Mouse (Mus musculus) lung, adult 10 weeks (tissue): ENCODE measurements around the gene Dlg4. TPM values are rescaled to one million over a fixed set of nuclear protein-coding genes. Genes with fewer than 3 reads are reported as not detected.

Experiments used
- polyA plus RNA-seq: library from polyadenylated mRNA; stranded (reverse); fragments of 350-450 nt; fragmentation: Illumina TruSeq; extraction: RNeasy Lipid Tissue Mini Kit (QIAGEN cat#74804); gene quantifications from one replicate; pipeline ENCODE4 v1.2.3, GENCODE M21; 2014; ENCODE audit warnings: low read depth, low replicate concordance; ENCODE audit not compliant: insufficient read depth

The Dlg4 gene
- polyA plus RNA-seq, result 7.3 TPM

DNA sequence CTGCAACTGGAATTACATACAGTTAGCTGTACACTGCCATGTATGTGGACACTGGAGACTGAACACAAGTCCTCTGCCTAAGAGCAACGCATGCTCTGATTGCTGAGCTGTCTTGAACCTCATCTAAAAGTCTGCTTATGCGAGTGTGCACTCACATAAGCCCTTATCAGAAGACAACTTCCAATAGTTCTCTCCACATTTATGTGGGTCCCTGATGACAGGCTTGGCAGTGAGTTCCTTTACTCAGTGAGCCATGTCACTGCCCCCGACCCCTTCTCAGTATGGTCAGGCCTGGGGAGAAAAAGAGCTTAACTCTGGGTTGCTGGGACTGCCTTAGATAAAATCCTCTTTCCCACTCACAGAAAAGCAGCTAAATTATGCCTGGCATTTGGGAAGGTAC lies at the start of gene Dlg4:
TSS of gene Dlg4 (plus strand) at position 274 of the 400 bp plus-strand sequence.

DNA sequence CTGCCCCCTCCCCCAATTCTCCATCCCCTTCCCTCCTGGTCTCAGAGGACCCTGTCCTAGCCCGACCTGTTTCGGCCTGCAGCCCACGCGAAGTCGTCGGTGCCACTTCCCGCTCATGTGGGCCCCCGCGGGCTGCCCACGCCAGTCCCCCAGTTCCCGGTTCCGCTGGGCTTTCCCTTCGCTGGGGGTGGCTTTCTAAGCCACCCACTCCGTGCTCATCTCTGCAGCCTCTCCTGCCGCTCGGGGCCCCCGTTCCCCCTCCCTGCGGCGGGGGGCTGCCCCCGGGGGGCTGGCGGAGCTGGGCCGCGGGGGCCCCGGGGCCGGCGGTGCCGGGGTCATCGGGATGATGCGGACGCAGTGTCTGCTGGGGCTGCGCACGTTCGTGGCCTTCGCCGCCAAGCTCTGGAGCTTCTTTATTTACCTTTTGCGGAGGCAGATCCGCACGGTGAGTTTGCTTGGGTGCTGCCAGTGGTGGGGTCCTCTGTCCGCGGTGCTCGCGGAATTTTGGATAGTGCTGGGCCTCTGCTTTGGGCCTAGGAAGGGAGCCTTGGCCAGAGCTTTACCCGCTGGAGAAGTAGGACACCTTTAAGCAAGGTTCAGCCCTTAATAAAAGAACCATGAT lies 35.5 kb upstream of the Dlg4 start, which contains the start of gene Ctdnep1:
TSS of gene Ctdnep1 (plus strand) at position 16 of the 622 bp plus-strand sequence.

DNA sequence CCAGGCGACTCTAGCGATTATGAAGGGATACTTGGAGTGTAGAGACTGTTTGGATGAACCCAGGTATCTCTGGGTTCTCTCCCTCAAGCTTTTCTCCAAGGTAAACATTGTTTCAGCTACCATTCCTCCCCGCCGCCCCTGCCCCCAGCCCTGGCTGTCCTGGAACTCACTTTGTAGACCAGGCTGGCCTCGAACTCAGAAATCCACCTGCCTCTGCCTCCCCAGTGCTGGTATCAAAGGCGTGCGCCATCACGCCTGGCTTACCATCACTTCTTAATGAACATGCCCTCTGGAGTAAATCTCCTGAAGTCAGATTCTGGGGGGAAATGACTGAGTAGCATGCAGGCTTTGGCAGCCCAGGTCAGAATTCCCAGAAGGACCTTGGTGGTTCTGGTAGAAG lies 34.5 kb upstream of the Dlg4 start, which contains the start of gene Elp5:
TSS of gene Elp5 (minus strand) at position 293 of the 400 bp plus-strand sequence.

DNA sequence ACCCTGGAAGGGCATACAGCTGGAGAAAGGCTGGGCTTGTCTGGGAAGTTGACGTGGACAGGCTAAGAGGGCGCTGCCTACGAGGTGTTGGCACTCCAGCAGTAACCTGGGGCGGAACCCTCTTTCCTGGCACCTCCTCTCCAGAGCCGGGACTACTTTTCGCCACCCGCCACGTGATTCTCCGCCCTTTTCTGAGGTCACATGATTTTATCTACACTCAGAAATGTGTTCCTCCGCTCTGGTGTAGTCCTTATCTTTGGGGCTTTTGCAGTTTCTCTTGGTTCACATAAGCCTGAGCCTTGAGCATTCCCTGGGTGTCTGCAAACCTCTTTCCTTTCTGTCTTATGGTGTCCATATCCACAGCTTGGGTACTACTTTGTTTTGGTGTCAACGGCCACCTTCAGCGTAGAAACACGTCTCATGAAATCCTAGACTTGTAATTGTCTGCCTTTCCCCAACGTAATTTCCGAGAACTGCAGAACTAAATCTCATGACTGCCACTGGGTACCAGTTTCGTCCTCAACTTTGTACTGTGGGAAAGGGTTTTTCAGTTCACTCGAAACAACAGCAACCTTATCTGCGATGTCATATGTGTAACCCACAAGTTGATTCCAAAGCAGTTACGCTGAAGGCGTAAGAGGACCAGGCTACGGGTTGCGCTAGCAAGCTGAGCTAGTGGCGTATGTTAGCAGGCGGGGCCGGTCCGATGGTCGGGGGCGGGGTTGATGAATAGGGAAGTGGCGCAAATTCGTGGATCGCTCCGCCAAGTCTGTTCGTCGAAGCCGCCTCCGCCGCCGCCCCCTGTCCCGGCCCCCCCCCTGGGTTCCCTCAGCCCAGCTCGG lies 25.7 kb upstream of the Dlg4 start, which contains the start of gene Gabarap:
TSS of gene Gabarap (plus strand) at position 294 of the 842 bp plus-strand sequence.

DNA sequence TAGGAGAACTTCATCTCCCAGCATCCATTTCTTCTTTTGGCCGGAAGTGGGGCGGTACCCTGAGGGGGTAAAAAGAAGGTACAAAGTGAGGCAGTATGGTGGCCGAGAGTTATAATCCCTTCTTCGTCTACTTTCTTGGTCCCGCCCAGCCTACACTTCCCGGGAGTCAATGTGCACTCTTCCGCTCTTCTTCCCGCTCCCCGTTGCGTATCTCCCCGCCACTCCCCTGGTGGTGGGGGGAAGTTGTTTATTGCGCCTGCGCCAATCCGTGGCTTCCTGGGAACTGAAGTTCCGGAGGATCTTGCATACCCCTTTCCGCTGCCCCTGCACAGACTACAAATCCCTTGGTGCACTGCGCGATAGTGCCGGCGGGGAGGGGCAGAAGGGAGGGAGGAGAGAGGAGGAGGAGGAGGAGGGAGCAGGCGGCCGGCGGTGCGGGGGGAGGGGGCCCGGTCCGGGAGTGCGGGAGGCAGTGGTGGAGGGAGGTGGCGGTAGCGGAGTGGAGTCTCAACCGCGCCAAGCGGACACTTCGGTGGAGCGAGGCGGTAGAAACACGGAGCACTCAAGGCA lies 21.3 kb upstream of the Dlg4 start, which contains the start of gene Phf23:
TSS of gene Phf23 (plus strand) at position 387 of the 570 bp plus-strand sequence.

DNA sequence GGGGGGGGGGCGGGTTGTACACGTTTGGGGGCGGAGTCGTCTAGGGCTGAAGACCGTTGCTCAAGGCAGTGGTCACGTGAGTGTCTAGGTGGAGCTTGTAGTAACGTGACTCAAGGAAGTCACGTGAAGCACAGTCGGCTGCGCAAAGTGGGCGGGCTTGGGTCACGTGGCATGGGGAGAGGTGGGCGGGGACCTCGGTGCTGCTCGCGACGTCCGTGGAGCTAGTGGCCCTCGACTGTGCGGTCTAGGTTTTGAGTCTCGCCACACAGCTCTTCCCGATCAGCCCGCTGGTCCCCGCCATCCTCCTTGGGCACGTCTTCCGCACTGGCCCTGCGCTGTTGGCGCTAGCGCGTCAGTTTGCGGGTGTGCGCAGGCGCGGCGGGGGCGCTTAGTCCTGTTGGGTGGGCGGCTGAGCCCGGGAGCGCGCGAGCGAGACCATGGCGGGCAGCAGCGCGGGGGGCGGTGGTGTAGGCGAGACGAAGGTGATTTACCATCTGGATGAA lies 16.3 kb upstream of the Dlg4 start, which contains the start of gene Dvl2:
TSS of gene Dvl2 (plus strand) at position 200 of the 503 bp plus-strand sequence.

DNA sequence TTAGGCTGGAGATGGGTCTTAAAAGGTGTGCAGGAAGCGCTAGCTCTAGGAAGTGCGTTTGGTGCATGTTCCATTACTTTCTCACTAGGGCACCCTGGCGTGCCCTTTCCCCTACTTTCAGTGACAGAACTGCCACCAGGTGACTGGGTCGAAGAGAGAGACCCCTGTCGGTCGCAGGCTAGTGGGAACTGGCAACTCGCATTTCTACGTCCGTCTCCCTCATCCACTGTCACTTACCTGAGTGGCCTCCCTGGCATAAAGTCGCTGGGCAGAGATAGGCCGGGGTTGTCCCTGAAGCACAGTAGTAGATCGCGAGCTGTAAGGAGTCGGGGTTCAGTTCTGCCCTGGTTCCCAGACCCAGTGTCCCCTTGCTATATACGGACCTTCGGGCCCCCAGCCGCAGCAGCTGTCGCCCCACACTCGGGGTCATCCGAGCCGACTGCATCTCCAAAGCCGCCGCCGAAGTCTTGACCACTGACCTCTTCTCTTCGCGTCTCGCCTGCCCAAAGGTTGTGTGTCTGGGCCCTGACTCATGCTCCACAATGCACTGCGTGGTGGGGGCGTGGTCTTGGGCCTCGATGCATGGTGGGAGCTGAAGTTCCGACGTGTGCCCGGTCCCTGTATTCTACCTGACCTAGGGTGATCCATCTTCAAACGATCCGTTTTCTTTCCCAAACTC lies 1.7 kb upstream of the Dlg4 start, which contains the start of gene Acadvl:
TSS of gene Acadvl (minus strand) at position 532 of the 679 bp plus-strand sequence.

DNA sequence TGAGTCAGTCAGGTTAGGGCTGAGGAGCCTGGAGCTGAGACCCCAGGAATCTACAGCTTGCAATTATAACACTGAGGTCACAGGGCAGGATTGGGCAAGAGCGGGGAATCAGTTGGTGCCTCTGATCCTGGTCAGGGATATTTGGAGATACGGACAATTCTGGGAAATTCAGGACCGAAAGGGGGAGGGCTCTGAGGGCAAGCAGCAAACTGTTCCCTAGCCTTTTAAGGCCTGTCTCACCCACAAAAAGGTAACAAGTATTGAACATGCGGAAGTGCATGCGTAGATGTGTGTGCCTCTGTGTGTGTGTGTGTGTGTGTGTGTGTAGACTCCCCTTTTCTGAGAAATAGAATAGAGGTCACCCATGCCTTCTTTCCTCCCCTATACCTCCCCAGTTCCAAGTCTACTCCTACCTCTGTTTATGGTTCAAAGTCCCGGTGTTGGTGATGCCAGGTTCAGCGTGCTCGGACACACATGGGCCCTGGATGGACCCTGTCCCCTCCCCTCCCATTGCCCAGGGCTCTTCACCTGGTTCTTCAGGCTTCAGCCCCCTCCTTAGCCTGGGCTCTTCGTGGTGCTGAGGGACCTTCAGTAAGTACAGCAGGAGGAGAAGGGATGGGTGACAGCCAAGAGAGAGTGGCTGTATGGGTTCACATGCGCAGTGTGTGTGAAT lies 37.3 kb downstream of the Dlg4 start, which contains the start of gene Asgr1:
TSS of gene Asgr1 (plus strand) at position 188 of the 673 bp plus-strand sequence.

DNA sequence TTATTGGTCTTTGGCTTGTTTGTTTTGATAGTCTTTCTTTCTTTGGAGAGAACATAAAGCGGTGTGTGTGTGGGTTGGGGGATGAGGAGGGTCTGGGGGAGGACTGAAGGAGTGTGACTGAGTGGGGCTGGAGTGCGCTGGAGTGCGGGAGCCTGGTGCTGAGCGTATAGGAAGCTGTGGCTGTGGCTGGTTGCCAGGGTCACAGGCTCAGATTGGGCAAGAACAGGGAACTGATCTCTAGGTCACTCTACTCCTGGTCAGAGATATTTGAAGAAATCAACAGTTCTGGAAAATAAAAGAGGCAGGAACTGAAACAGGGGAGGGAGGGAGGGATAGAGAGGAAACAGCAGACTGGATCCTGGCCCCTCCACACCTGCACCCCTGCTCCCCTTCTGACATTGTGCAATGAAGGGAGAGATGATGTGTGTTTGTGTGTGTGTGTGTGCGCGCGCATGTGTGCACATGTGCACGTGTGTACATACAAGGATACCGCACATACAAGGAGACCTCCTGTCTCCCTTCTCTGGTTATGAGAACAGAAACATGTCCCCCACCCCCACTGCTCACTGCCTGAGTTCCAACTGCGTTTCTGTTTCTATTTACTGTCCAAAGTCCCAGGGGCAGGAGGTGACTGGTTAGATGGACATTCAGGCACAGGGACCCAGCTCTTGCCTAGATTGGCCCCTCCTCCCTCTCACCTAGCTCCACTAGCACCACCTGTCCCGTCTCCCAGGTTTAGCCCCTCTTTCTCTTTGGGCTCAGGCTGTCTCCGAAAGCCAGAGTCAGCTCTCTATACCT lies 75.4 kb downstream of the Dlg4 start, which contains the start of gene Asgr2:
TSS of gene Asgr2 (plus strand) at position 659 of the 798 bp plus-strand sequence.

Other genes with a start within 250 kb of the Dlg4 start
- 10.1 TPM for gene Chrnb1, start 221.0 kb upstream of the Dlg4 start, polyA plus RNA-seq
- 3.4 TPM for gene Fgf11, start 215.1 kb upstream of the Dlg4 start, polyA plus RNA-seq
- gene Tmem102, start 211.3 kb upstream of the Dlg4 start, polyA plus RNA-seq, result 4.9 TPM
- not detected for gene Gm39566, start 201.6 kb upstream of the Dlg4 start, polyA plus RNA-seq
- gene Spem2, start 198.5 kb upstream of the Dlg4 start, polyA plus RNA-seq, result not detected
- not detected for gene Spem1, start 194.8 kb upstream of the Dlg4 start, polyA plus RNA-seq
- 5.3 TPM for gene Nlgn2, start 179.2 kb upstream of the Dlg4 start, polyA plus RNA-seq
- 375 TPM for gene Tmem256, start 178.4 kb upstream of the Dlg4 start, polyA plus RNA-seq
- gene Plscr3, start 170.6 kb upstream of the Dlg4 start, polyA plus RNA-seq, result 65.1 TPM
- 5.1 TPM for gene Tnk1, start 158.2 kb upstream of the Dlg4 start, polyA plus RNA-seq
- not detected for gene Tmem95, start 138.9 kb upstream of the Dlg4 start, polyA plus RNA-seq
- gene Kctd11, start 135.5 kb upstream of the Dlg4 start, polyA plus RNA-seq, result 11.2 TPM
- 9.7 TPM for gene Acap1, start 121.4 kb upstream of the Dlg4 start, polyA plus RNA-seq
- 0.77 TPM for gene 2810408A11Rik, start 116.0 kb upstream of the Dlg4 start, polyA plus RNA-seq
- 9.9 TPM for gene Neurl4, start 115.9 kb upstream of the Dlg4 start, polyA plus RNA-seq
- gene Gps2, start 103.1 kb upstream of the Dlg4 start, polyA plus RNA-seq, result 43.0 TPM
- gene Eif5a, start 95.0 kb upstream of the Dlg4 start, polyA plus RNA-seq, result 466 TPM
- gene Ybx2, start 81.1 kb upstream of the Dlg4 start, polyA plus RNA-seq, result 1.3 TPM
- gene Slc2a4, start 68.8 kb upstream of the Dlg4 start, polyA plus RNA-seq, result 8.1 TPM
- gene Cldn7, start 52.2 kb upstream of the Dlg4 start, polyA plus RNA-seq, result 60.8 TPM
- gene Ctdnep1, start 35.8 kb upstream of the Dlg4 start, polyA plus RNA-seq, result 86.4 TPM
- 40.7 TPM for gene Elp5, start 34.4 kb upstream of the Dlg4 start, polyA plus RNA-seq
- 466 TPM for gene Gabarap, start 25.8 kb upstream of the Dlg4 start, polyA plus RNA-seq
- 39.5 TPM for gene Phf23, start 21.2 kb upstream of the Dlg4 start, polyA plus RNA-seq
- gene Dvl2, start 16.3 kb upstream of the Dlg4 start, polyA plus RNA-seq, result 6.0 TPM
- gene Acadvl, start 1.5 kb upstream of the Dlg4 start, polyA plus RNA-seq, result 82.7 TPM
- 13.1 TPM for gene Asgr1, start 37.1 kb downstream of the Dlg4 start, polyA plus RNA-seq
- gene Asgr2, start 75.7 kb downstream of the Dlg4 start, polyA plus RNA-seq, result 0.41 TPM
- 26.9 TPM for gene Mgl2, start 113.4 kb downstream of the Dlg4 start, polyA plus RNA-seq
- 14.5 TPM for gene Clec10a, start 139.3 kb downstream of the Dlg4 start, polyA plus RNA-seq
- 54.5 TPM for gene Slc16a11, start 195.8 kb downstream of the Dlg4 start, polyA plus RNA-seq
- gene Slc16a13, start 204.1 kb downstream of the Dlg4 start, polyA plus RNA-seq, result 4.1 TPM
- gene Bcl6b, start 212.9 kb downstream of the Dlg4 start, polyA plus RNA-seq, result 15.8 TPM
- 69.1 TPM for gene 0610010K14Rik, start 221.0 kb downstream of the Dlg4 start, polyA plus RNA-seq
- gene Gm21988, start 222.9 kb downstream of the Dlg4 start, polyA plus RNA-seq, result 8.1 TPM
- 203 TPM for gene Rnasek, start 222.9 kb downstream of the Dlg4 start, polyA plus RNA-seq
- gene Alox12, start 238.4 kb downstream of the Dlg4 start, polyA plus RNA-seq, result 2.8 TPM